Mouse (Mus musculus) small intestine, adult 2 months (tissue): ENCODE data around the gene Omp. TPM values are rescaled to one million over a fixed set of nuclear protein-coding genes. Genes with fewer than 3 reads are reported as not detected.

Source experiments
- H3K27ac ChIP-seq: fragments of 200-500 bp; 2 replicates; pipeline ENCODE4 v1.5.1; 2012; ENCODE audit warnings: low read depth, low read length, control low read depth, inconsistent platforms; ENCODE audit not compliant: insufficient read depth
- H3K27me3 ChIP-seq: fragments of 200-500 bp; 2 replicates; pipeline ENCODE4 v1.6.1; 2012; ENCODE audit warnings: mild to moderate bottlenecking, moderate library complexity, low read length, inconsistent platforms; ENCODE audit not compliant: control insufficient read depth, insufficient read depth
- H3K36me3 ChIP-seq: fragments of 200-500 bp; 2 replicates; pipeline ENCODE4 v1.6.1; 2012; ENCODE audit warnings: mild to moderate bottlenecking, low read length, control low read depth, inconsistent platforms; ENCODE audit not compliant: control insufficient read depth, insufficient read depth
- H3K4me1 ChIP-seq: fragments of 200-500 bp; 2 replicates; pipeline ENCODE4 v1.6.1; 2012; ENCODE audit warnings: low read length, inconsistent platforms, mixed read lengths; ENCODE audit not compliant: control insufficient read depth, insufficient read depth, insufficient read length
- H3K4me3 ChIP-seq: fragments of 200-500 bp; 2 replicates; pipeline ENCODE4 v1.5.1; 2012; ENCODE audit warnings: low read depth, mild to moderate bottlenecking, control low read depth, inconsistent platforms, low read length, moderate library complexity
- CTCF ChIP-seq: fragments of 200-500 bp; IDR thresholded peaks from 2 replicates; pipeline ENCODE4 v1.5.1; 2012; ENCODE audit warnings: low read depth, mild to moderate bottlenecking, control low read depth, inconsistent platforms, low read length, moderate library complexity, mixed read lengths; ENCODE audit not compliant: insufficient replicate concordance, insufficient read length; ENCODE audit errors: extremely low read depth
- POLR2A ChIP-seq: fragments of 200-500 bp; IDR thresholded peaks from 2 replicates; pipeline ENCODE4 v1.6.1; 2012; ENCODE audit warnings: low read depth, mild to moderate bottlenecking, control low read depth, inconsistent platforms, low read length, moderate library complexity
- WGBS: fragments of 180-500 bp; shearing (Covaris S2); methylation state at CpG from one replicate; pipeline ENCODE4 v1.1.7; 2018; 5-methylcytosine and 5-hydroxymethylcytosine counted together
- polyA plus RNA-seq: library from polyadenylated mRNA; depleted of rRNA; stranded (reverse); fragments of >200 nt; gene quantifications from 2 replicates; pipeline ENCODE4 v1.2.3, GENCODE M21; 2012

Omp gene
- polyA plus RNA-seq, 1 experiment, result 0.65 TPM

DNA sequence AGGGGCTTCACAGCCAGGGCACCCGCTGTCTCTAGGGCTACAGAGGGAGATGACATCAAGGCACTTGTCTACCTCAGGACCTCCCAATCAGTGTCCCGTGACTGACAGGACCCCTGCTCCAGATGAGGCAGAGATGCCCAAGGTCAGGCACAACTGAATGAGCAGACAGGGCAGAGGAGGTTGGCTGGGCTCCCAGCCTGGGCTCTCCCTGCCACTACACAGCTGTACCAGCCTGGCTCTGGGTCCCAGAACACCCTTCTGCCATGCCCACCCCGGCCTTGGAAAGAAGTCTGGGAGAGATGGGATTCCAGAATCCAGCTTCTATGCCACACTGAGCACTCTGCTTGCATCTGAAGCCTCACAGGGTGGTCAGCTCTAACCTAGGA is 11.0 kb upstream of the Omp start:
- Histone ChIP-seq H3K4me1 (peaks cover 29% of the 10 kb centered on the region), H3K4me3 (no peak overlapping the region), H3K27me3 (no peaks in the 10 kb centered on the region), H3K36me3 (no peaks in the 10 kb centered on the region), H3K27ac (no peak overlapping the region)
- WGBS, result 68% methylated on average over 3 of the region's 3 CpGs
- TF ChIP-seq CTCF, result no peak
- TF ChIP-seq POLR2A, result no peak

GRCm38 (mm10) chr7:98155546-98156279 is 10.4 kb upstream of the Omp start:
- 31% methylated on average over 8 of the region's 8 CpGs for WGBS
- H3K4me1 ChIP-seq, result peaks cover 28% of the 10 kb centered on the region
- H3K27ac ChIP-seq, result no peak overlapping the region

GRCm38 (mm10) chr7:98153892-98154291 is 8.6 kb upstream of the Omp start:
- TF ChIP-seq CTCF, result no peak
- no peak for TF ChIP-seq POLR2A
- Histone ChIP-seq H3K36me3 (no peaks in the 10 kb centered on the region), H3K4me3 (no peak overlapping the region), H3K4me1 (peaks cover 18% of the 10 kb centered on the region; the same call in 1 of the 2 replicates), H3K27me3 (no peaks in the 10 kb centered on the region), H3K27ac (no peak overlapping the region)
- WGBS, result 93% methylated on average over 5 of the region's 5 CpGs

More at GRCm38 (mm10) chr7:98155546-98156279, 10.4 kb upstream of the Omp start:
- TF ChIP-seq POLR2A (no peak), CTCF (peak; percentile 80)
- Histone ChIP-seq H3K4me3 (no peak overlapping the region), H3K36me3 (no peaks in the 10 kb centered on the region), H3K27me3 (no peaks in the 10 kb centered on the region)

DNA sequence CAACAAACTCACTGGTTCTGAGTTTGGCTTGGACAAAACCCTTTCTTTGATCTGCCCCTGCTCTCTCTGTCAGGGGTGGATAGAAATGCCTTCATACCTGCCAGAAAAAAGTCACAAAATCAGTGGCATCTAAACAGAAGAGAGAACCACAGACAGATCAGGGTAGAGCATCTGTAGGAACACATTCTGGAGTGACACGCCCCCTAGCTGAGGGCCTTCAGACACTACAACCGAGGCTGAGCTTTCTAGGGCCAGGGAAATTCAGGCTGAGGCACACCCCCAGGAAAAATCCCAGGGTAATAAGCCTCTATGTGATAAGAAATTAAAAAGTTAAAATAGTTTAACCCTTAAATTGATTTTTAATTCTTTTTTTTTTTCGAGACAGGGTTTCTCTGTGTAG is 8.0 kb upstream of the Omp start:
- no peak overlapping the region for H3K27ac ChIP-seq
- no peaks in the 10 kb centered on the region for H3K27me3 ChIP-seq
- H3K4me1 ChIP-seq, result peaks cover 12% of the 10 kb centered on the region; the same call in 1 of the 2 replicates
- H3K4me3 ChIP-seq, result no peak overlapping the region
- WGBS, result 64% methylated on average over 3 of the region's 3 CpGs
- H3K36me3 ChIP-seq, result 0 out of 2 replicates have a peak, but pooled peaks cover under 1% of the 10 kb centered on the region
- no peak for TF ChIP-seq POLR2A
- no peak for TF ChIP-seq CTCF

DNA sequence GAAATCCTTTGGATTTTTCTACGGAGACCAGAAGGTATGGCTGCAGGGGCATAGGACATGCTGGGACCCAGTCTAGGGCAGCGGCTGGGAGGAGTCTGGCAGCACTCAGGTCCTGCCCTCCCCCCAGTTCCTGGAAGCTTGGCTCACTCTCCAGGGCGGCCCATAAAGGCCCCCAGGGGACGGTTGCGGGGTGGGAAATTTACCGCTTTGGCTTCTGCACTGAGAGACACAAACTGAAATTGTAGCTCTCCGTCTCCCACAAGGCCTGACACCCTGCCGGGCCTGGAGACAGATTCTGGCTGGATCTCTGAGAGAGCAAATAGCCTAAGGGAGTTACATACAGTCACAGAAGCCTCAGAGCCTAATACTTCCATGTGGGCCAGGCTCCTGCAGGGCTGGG is 7.1 kb upstream of the Omp start:
- H3K4me3 ChIP-seq, result no peak overlapping the region
- H3K27ac ChIP-seq, result no peak overlapping the region
- peaks cover 4% of the 10 kb centered on the region; the same call in 1 of the 2 replicates for H3K36me3 ChIP-seq
- TF ChIP-seq CTCF (no peak), POLR2A (no peak)
- no peaks in the 10 kb centered on the region for H3K27me3 ChIP-seq
- peaks cover 6% of the 10 kb centered on the region; the same call in 1 of the 2 replicates for H3K4me1 ChIP-seq
- 89% methylated on average over 8 of the region's 8 CpGs for WGBS

GRCm38 (mm10) chr7:98150525-98150924 is 5.2 kb upstream of the Omp start:
- WGBS, result 66% methylated on average over 5 of the region's 5 CpGs
- TF ChIP-seq POLR2A (no peak), CTCF (no peak)

GRCm38 (mm10) chr7:98149802-98150201 is 4.5 kb upstream of the Omp start:
- TF ChIP-seq POLR2A (no peak), CTCF (no peak)
- WGBS, result 71% methylated on average over 3 of the region's 3 CpGs
- Histone ChIP-seq H3K27ac (no peak overlapping the region), H3K4me1 (no peaks in the 10 kb centered on the region), H3K27me3 (no peaks in the 10 kb centered on the region), H3K4me3 (no peak overlapping the region), H3K36me3 (peaks cover 5% of the 10 kb centered on the region; the same call in 1 of the 2 replicates)

More at GRCm38 (mm10) chr7:98150525-98150924, 5.2 kb upstream of the Omp start:
- Histone ChIP-seq H3K27me3 (no peaks in the 10 kb centered on the region), H3K27ac (no peak overlapping the region), H3K4me3 (no peak overlapping the region), H3K4me1 (no peaks in the 10 kb centered on the region), H3K36me3 (peaks cover 5% of the 10 kb centered on the region; the same call in 1 of the 2 replicates)
